Comparison of ENCODE assay signal across 22 mouse cellular contexts in genomic region chr11:90123851-90124250, GRCm38 (mm10).
DNase-seq lines count a peak whose midpoint lies in the region; ATAC-seq and TF ChIP-seq lines count a peak whose summit lies in the region.
"Had no signal": no experiment of that assay in that cellular context is flagged by ENCODE, and none has a peak within 500 bp of the region (broad histone marks: within the 10 kb centered on the region; RNA-seq: fewer than 3 reads in every experiment).

No protein-coding gene starts in this region.

- intact Hi-C loops in gastrocnemius, postnatal 36 days (cut with DNase I), result no loop called here
- intact Hi-C loops in heart, postnatal 25 days (cut with DNase I), result no loop called here

- H3K4me2 ChIP-seq in lung, postnatal 0 days (replicated peaks; ENCODE audit: low read depth, low read length), result no peak overlapping the region
- H3K4me2 ChIP-seq: embryonic facial prominence, embryonic 12.5 days; hindbrain, embryonic 12.5 days; limb, embryonic 13.5 days; liver, embryonic 12.5 days had no signal

- WGBS in lung, postnatal 0 days, result 62% methylated on average over 5 of the region's 5 CpGs

- TF ChIP-seq CTCF in lung, postnatal 0 days (IDR thresholded peaks at IDR 0.05), result no peak

- no peak overlapping the region for H3K4me3 ChIP-seq in lung, postnatal 0 days (ENCODE audit: low read depth, low read length)
- H3K4me3 ChIP-seq: embryonic facial prominence, embryonic 12.5 days; hindbrain, embryonic 12.5 days; limb, embryonic 13.5 days; liver, embryonic 12.5 days; midbrain, embryonic 10.5 days had no signal

- H3K4me1 ChIP-seq in lung, postnatal 0 days (ENCODE audit: insufficient read depth, low read depth, low read length), result peaks cover 5% of the 10 kb centered on the region; the same call in 1 of the 2 replicates
- H3K4me1 ChIP-seq: embryonic facial prominence, embryonic 12.5 days; limb, embryonic 13.5 days; liver, embryonic 12.5 days had no signal

- no peaks in the 10 kb centered on the region for H3K9me3 ChIP-seq in lung, postnatal 0 days (ENCODE audit: low read length)
- H3K9me3 ChIP-seq: embryonic facial prominence, embryonic 12.5 days; hindbrain, embryonic 12.5 days; limb, embryonic 13.5 days; liver, embryonic 12.5 days; midbrain, embryonic 10.5 days had no signal

- peak; percentile 21 to 30 for DNase-seq in cerebellum, postnatal 14 days
- no peak for DNase-seq in cerebellum, adult 11 months
- DNase-seq in lung, postnatal 0 days (ENCODE audit: low spot score), result peak; percentile 19
- no peak for DNase-seq in lung, adult 18-20 months
- peak; percentile 23 to 26 for DNase-seq in gastrocnemius, postnatal 36 days
- peak; percentile 47 for DNase-seq in heart, postnatal 25 days (ENCODE audit: low spot score)
- no peak for DNase-seq in spleen, postnatal 10 days (ENCODE audit: low spot score in 2 of 2)
- DNase-seq: adrenal gland, postnatal 36 days; cerebellum, adult 11-12 months; cerebellum, postnatal 25 days; forebrain, postnatal 0 days; kidney, adult 11 months; kidney, postnatal 4 days; lung, adult 2 months; right cerebral cortex, postnatal 14 days; spleen, adult 18-20 months had no signal

- TF ChIP-seq EP300 in lung, postnatal 0 days (IDR thresholded peaks at IDR 0.05), result no peak

- 0 out of 2 replicates have a peak overlapping the region, but pooled peaks have one; percentile 44 for H3K27ac ChIP-seq in lung, postnatal 0 days (ENCODE audit: low read length)
- H3K27ac ChIP-seq: embryonic facial prominence, embryonic 12.5 days; hindbrain, embryonic 12.5 days; limb, embryonic 13.5 days; liver, embryonic 12.5 days; midbrain, embryonic 10.5 days had no signal

- H3K27me3 ChIP-seq in lung, postnatal 0 days (replicated peaks; ENCODE audit: insufficient read depth, low read length), result no peaks in the 10 kb centered on the region
- H3K27me3 ChIP-seq: embryonic facial prominence, embryonic 12.5 days; hindbrain, embryonic 12.5 days; limb, embryonic 13.5 days; liver, embryonic 12.5 days had no signal

- no peaks in the 10 kb centered on the region for H3K36me3 ChIP-seq in lung, postnatal 0 days (ENCODE audit: insufficient read depth, low read length)
- H3K36me3 ChIP-seq: embryonic facial prominence, embryonic 12.5 days; hindbrain, embryonic 12.5 days; limb, embryonic 13.5 days; liver, embryonic 12.5 days; midbrain, embryonic 10.5 days had no signal

- no peak overlapping the region for H3K9ac ChIP-seq in lung, postnatal 0 days (replicated peaks; ENCODE audit: low read depth)
- H3K9ac ChIP-seq: embryonic facial prominence, embryonic 12.5 days; forebrain, postnatal 0 days; hindbrain, embryonic 12.5 days; limb, embryonic 13.5 days; liver, embryonic 12.5 days had no signal

- ATAC-seq in lung, postnatal 0 days, result no peak
- ATAC-seq in inflammation-experienced regulatory T-cells, adult 6 months, result no peak
- ATAC-seq: forebrain, postnatal 0 days; liver, embryonic 12.5 days had no signal

Comparison
In these comparisons a context has a peak if more than half of its experiments do, and no peak if none do; other contexts are left out.
1. DNase-seq: peak in cerebellum, postnatal 14 days (2 of 2), lung, postnatal 0 days (single experiment), gastrocnemius, postnatal 36 days (2 of 2) and heart, postnatal 25 days (single experiment); none in cerebellum, adult 11 months (single experiment), lung, adult 18-20 months (0 of 2) and spleen, postnatal 10 days (0 of 2).